Mouse (Mus musculus) thymus, adult 2 months (tissue): ENCODE measurements around the gene Pfas.

Experiments
- CTCF ChIP-seq: fragments of 200-500 bp; IDR thresholded peaks from 2 replicates; pipeline ENCODE4 v1.5.1; 2012; ENCODE audit warnings: mild to moderate bottlenecking, control low read depth, low read length, moderate library complexity, borderline replicate concordance; ENCODE audit not compliant: control insufficient read depth, poor library complexity, insufficient read depth; ENCODE audit errors: extremely low read depth
- POLR2A ChIP-seq: fragments of 200-500 bp; IDR thresholded peaks from 2 replicates; pipeline ENCODE4 v1.6.1; 2012; ENCODE audit warnings: mild to moderate bottlenecking, low read length, control low read depth, moderate library complexity; ENCODE audit not compliant: control insufficient read depth, poor library complexity, insufficient read depth; ENCODE audit errors: extremely low read depth

- TF ChIP-seq POLR2A (no peak), CTCF (no peak)
Observed at GRCm38 (mm10) chr11:68966554-68966953, 41.7 kb downstream of the Pfas start.
